Mouse (Mus musculus): ENCODE data around the gene Alk.

GRCm38 (mm10) chr17:71935837-71936236, 668.6 kb downstream of the Alk start:
- TF ChIP-seq POLR2A (IDR thresholded peaks at IDR 0.05; ENCODE audit: extremely low read depth, insufficient read depth, low read length): no peak
- TF ChIP-seq CTCF (IDR thresholded peaks at IDR 0.05; ENCODE audit: low read depth, low read length): no peak
